Mouse (Mus musculus): ENCODE measurements around the gene Itpripl2. TPM values are rescaled to one million over a fixed set of nuclear protein-coding genes. Genes with fewer than 3 reads are reported as not detected.

Gene Itpripl2
- total RNA-seq, 4 experiments from 2014 or later, result 13.9 to 20.3 (median 17.1) TPM

- no peak for DNase-seq
Observed at GRCm38 (mm10) chr7:118443371-118443770, 48.4 kb downstream of the Itpripl2 start.

- no peak for DNase-seq
Observed at GRCm38 (mm10) chr7:118441535-118441934, 50.2 kb downstream of the Itpripl2 start.

- no peak for DNase-seq
Observed at GRCm38 (mm10) chr7:118437101-118437802, 54.5 kb downstream of the Itpripl2 start.

Other genes with a start within 250 kb of the Itpripl2 start
- 10 to 100 TPM; 50.3 to 75.5 (median 58.2) TPM for gene Smg1, start 248.3 kb downstream of the Itpripl2 start, total RNA-seq (2022)
- 10 to 100 TPM in 2 of 4 experiments, 1 to 10 TPM in 2; 5.7 to 12.3 (median 8.6) TPM for gene Syt17, start 43.8 kb downstream of the Itpripl2 start, total RNA-seq (2022)
- gene Coq7, start 41.4 kb upstream of the Itpripl2 start, total RNA-seq (2022), result 10 to 100 TPM; 32.3 to 45.2 (median 36.3) TPM
- gene Tmc7, start 92.8 kb upstream of the Itpripl2 start, total RNA-seq (2022), result under 1 TPM; 0.29 to 0.73 (median 0.33) TPM
- under 1 TPM in 1 of 4 experiments, not detected in 3; 0.13 TPM for gene Tmc5, start 105.3 kb upstream of the Itpripl2 start, total RNA-seq (2022)
- gene Gde1, start 213.8 kb upstream of the Itpripl2 start, total RNA-seq (2022), result 100 to 1,000 TPM in 3 of 4 experiments, 10 to 100 TPM in 1; 91.0 to 121 (median 113) TPM
- gene Ccp110, start 220.6 kb upstream of the Itpripl2 start, total RNA-seq (2022), result 10 to 100 TPM in 2 of 4 experiments, 1 to 10 TPM in 2; 6.3 to 11.2 (median 8.3) TPM
- gene Vps35l, start 248.3 kb upstream of the Itpripl2 start, total RNA-seq (2022), result 10 to 100 TPM; 64.7 to 73.0 (median 70.2) TPM

Data from adrenal gland, adult 8-10 months (tissue).